Mouse (Mus musculus) C2C12 (cell line): ENCODE data around the gene Morn2.

Experiments
- CEBPB ChIP-seq: IDR thresholded peaks from one replicate; pipeline ENCODE4 v1.6.1; 2011; ENCODE audit warnings: low read depth, mild to moderate bottlenecking, control low read depth, moderate library complexity
- CTCF ChIP-seq: IDR thresholded peaks from one replicate; pipeline ENCODE4 v1.5.1; 2011; ENCODE audit not compliant: control insufficient read depth, insufficient read depth, insufficient read length
- MAX ChIP-seq: IDR thresholded peaks from one replicate; pipeline ENCODE4 v1.6.1; 2011; ENCODE audit warnings: mild to moderate bottlenecking, control low read depth
- MYOD1 ChIP-seq: IDR thresholded peaks from one replicate; pipeline ENCODE4 v1.6.1; 2011; ENCODE audit warnings: low read depth; ENCODE audit not compliant: control insufficient read depth, insufficient read length
- MYOG ChIP-seq: IDR thresholded peaks from one replicate; pipeline ENCODE4 v1.6.1; 2011; ENCODE audit not compliant: control insufficient read depth, insufficient read length; ENCODE audit errors: extremely low read depth

- TF ChIP-seq CTCF: no peak
- TF ChIP-seq MAX: no peak
- no peak for TF ChIP-seq CEBPB
- TF ChIP-seq MYOG: no peak
- no peak for TF ChIP-seq MYOD1
Measured at GRCm38 (mm10) chr17:80323015-80323414, 33.0 kb downstream of the Morn2 start.
